Mouse (Mus musculus): ENCODE measurements around the gene Armc12. TPM values are rescaled to one million over a fixed set of nuclear protein-coding genes. Genes with fewer than 3 reads are reported as not detected.
A peak's percentile ranks its signal among the peaks of the same experiment; 100 is the strongest.

Armc12 gene
- polyA plus RNA-seq, 1 experiment from 2014 or later, result not detected

- Histone ChIP-seq H3K9ac (ENCODE audit: low read length) (peak overlapping the region; percentile 38), H3K9me3 (ENCODE audit: control insufficient read depth, low read length) (no peaks in the 10 kb centered on the region), H3K4me1 (replicated peaks; ENCODE audit: control insufficient read depth, insufficient read depth) (peaks cover 11% of the 10 kb centered on the region), H3K27ac (replicated peaks) (no peak overlapping the region), H3K4me3 (ENCODE audit: low read depth, low read length) (no peak overlapping the region), H3K27me3 (ENCODE audit: control insufficient read depth, insufficient read depth, low read length) (no peaks in the 10 kb centered on the region), H3K36me3 (ENCODE audit: control insufficient read depth, insufficient read depth, low read length) (no peaks in the 10 kb centered on the region), H3K4me2 (replicated peaks; ENCODE audit: low read depth) (peak overlapping the region; percentile 39)
- TF ChIP-seq EP300 (optimal IDR thresholded peaks at IDR 0.05) (no peak), CTCF (IDR thresholded peaks at IDR 0.05; ENCODE audit: low read depth) (peak; percentile 99)
- ATAC-seq (ENCODE audit: low FRiP score, low TSS enrichment), result peak; percentile 60; the same call in 1 of the 2 replicates
- peak; percentile 84 for DNase-seq (ENCODE audit: low spot score)
- WGBS, result under 1% methylated on average over 6 of the region's 6 CpGs
Observed at GRCm38 (mm10) chr17:28528043-28528351, 2.6 kb upstream of the Armc12 start.

- Histone ChIP-seq H3K36me3 (ENCODE audit: control insufficient read depth, insufficient read depth, low read length) (no peaks in the 10 kb centered on the region), H3K4me1 (replicated peaks; ENCODE audit: control insufficient read depth, insufficient read depth) (peaks cover 9% of the 10 kb centered on the region), H3K9me3 (ENCODE audit: control insufficient read depth, low read length) (no peaks in the 10 kb centered on the region), H3K27me3 (ENCODE audit: control insufficient read depth, insufficient read depth, low read length) (no peaks in the 10 kb centered on the region), H3K4me3 (ENCODE audit: low read depth, low read length) (no peak overlapping the region), H3K27ac (replicated peaks) (no peak overlapping the region), H3K4me2 (replicated peaks; ENCODE audit: low read depth) (no peak overlapping the region), H3K9ac (ENCODE audit: low read length) (no peak overlapping the region)
- WGBS, result 63% methylated on average over 4 of the region's 4 CpGs
- ATAC-seq (ENCODE audit: low FRiP score, low TSS enrichment) (no peak), DNase-seq (ENCODE audit: low spot score) (no peak)
- TF ChIP-seq CTCF (IDR thresholded peaks at IDR 0.05; ENCODE audit: low read depth) (no peak), EP300 (optimal IDR thresholded peaks at IDR 0.05) (no peak)
Observed at GRCm38 (mm10) chr17:28529116-28529515, 1.5 kb upstream of the Armc12 start.

GRCm38 (mm10) chr17:28531946-28532345, 1.3 kb downstream of the Armc12 start:
- Histone ChIP-seq H3K27ac (replicated peaks) (no peak overlapping the region), H3K4me2 (replicated peaks; ENCODE audit: low read depth) (no peak overlapping the region), H3K4me1 (replicated peaks; ENCODE audit: control insufficient read depth, insufficient read depth) (peaks cover 8% of the 10 kb centered on the region), H3K27me3 (ENCODE audit: control insufficient read depth, insufficient read depth, low read length) (no peaks in the 10 kb centered on the region), H3K36me3 (ENCODE audit: control insufficient read depth, insufficient read depth, low read length) (no peaks in the 10 kb centered on the region), H3K4me3 (ENCODE audit: low read depth, low read length) (no peak overlapping the region), H3K9ac (ENCODE audit: low read length) (no peak overlapping the region), H3K9me3 (ENCODE audit: control insufficient read depth, low read length) (no peaks in the 10 kb centered on the region)
- ATAC-seq (ENCODE audit: low FRiP score, low TSS enrichment) (peak; percentile 41; the same call in 1 of the 2 replicates), DNase-seq (ENCODE audit: low spot score) (peak; percentile 59)
- TF ChIP-seq CTCF (IDR thresholded peaks at IDR 0.05; ENCODE audit: low read depth), result no peak
- TF ChIP-seq EP300 (optimal IDR thresholded peaks at IDR 0.05), result no peak
- whole genome bisulfite sequencing, result 22% methylated on average over 18 of the region's 18 CpGs

DNA sequence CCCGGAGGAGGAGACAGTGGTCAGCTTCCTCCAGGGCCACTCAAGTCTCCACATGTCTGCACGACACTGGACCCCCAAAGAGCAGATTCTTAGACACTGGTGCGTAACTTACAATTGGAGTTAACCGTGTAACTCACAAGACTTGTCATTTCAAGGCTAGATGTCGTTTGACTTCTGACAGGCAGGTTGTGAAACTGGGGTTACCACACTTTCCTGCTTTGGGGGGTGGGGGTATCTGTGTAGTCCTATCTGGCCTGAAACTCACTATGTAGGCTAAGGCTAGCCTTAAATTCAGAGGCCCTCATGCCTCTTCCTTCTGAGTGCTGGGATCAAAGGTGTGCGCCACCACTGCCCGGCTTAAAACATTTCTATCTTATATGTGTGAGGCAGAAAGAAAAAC, 2.0 kb downstream of the Armc12 start:
- no peak overlapping the region for H3K9ac ChIP-seq (ENCODE audit: low read length)
- DNase-seq (ENCODE audit: low spot score) (no peak), ATAC-seq (ENCODE audit: low FRiP score, low TSS enrichment) (no peak)
- TF ChIP-seq CTCF (IDR thresholded peaks at IDR 0.05; ENCODE audit: low read depth) (no peak), EP300 (optimal IDR thresholded peaks at IDR 0.05) (no peak)
- H3K27ac ChIP-seq (replicated peaks), result no peak overlapping the region
- H3K27me3 ChIP-seq (ENCODE audit: control insufficient read depth, insufficient read depth, low read length), result no peaks in the 10 kb centered on the region
- peaks cover 2% of the 10 kb centered on the region for H3K4me1 ChIP-seq (replicated peaks; ENCODE audit: control insufficient read depth, insufficient read depth)
- no peak overlapping the region for H3K4me2 ChIP-seq (replicated peaks; ENCODE audit: low read depth)
- no peaks in the 10 kb centered on the region for H3K9me3 ChIP-seq (ENCODE audit: control insufficient read depth, low read length)
- WGBS, result 85% methylated on average over 7 of the region's 7 CpGs
- H3K4me3 ChIP-seq (ENCODE audit: low read depth, low read length), result no peak overlapping the region
- no peaks in the 10 kb centered on the region for H3K36me3 ChIP-seq (ENCODE audit: control insufficient read depth, insufficient read depth, low read length)

DNA sequence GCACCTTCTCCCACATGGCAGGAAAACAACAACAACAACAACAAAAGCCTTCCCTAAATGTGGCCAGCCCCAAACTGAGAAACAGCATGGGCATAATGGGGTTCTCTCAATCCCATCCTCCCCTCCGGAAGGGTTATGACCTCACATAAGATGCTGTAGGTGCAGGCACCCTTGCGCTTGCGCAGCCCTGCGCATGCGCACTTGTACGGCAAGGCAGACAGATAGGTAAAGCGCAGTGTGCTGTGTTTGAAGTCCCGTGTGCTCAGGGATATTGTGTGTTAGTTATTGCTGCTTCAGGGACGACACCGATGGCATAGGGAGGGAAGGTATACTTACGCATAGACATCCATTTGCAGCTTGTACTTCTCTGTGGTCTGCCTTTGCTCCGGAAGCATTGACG, 2.7 kb downstream of the Armc12 start:
- ATAC-seq (ENCODE audit: low FRiP score, low TSS enrichment), result no peak
- Histone ChIP-seq H3K36me3 (ENCODE audit: control insufficient read depth, insufficient read depth, low read length) (no peaks in the 10 kb centered on the region), H3K4me2 (replicated peaks; ENCODE audit: low read depth) (no peak overlapping the region), H3K4me1 (replicated peaks; ENCODE audit: control insufficient read depth, insufficient read depth) (no peaks in the 10 kb centered on the region), H3K9me3 (ENCODE audit: control insufficient read depth, low read length) (no peaks in the 10 kb centered on the region), H3K27me3 (ENCODE audit: control insufficient read depth, insufficient read depth, low read length) (no peaks in the 10 kb centered on the region), H3K4me3 (ENCODE audit: low read depth, low read length) (no peak overlapping the region), H3K27ac (replicated peaks) (no peak overlapping the region), H3K9ac (ENCODE audit: low read length) (no peak overlapping the region)
- DNase-seq (ENCODE audit: low spot score), result no peak
- WGBS, result 84% methylated on average over 13 of the region's 13 CpGs
- no peak for TF ChIP-seq EP300 (optimal IDR thresholded peaks at IDR 0.05)
- no peak for TF ChIP-seq CTCF (IDR thresholded peaks at IDR 0.05; ENCODE audit: low read depth)

- Histone ChIP-seq H3K9ac (ENCODE audit: low read length) (no peak overlapping the region), H3K36me3 (ENCODE audit: control insufficient read depth, insufficient read depth, low read length) (no peaks in the 10 kb centered on the region), H3K27ac (replicated peaks) (no peak overlapping the region), H3K27me3 (ENCODE audit: control insufficient read depth, insufficient read depth, low read length) (no peaks in the 10 kb centered on the region), H3K4me2 (replicated peaks; ENCODE audit: low read depth) (no peak overlapping the region), H3K4me3 (ENCODE audit: low read depth, low read length) (no peak overlapping the region), H3K4me1 (replicated peaks; ENCODE audit: control insufficient read depth, insufficient read depth) (no peaks in the 10 kb centered on the region), H3K9me3 (ENCODE audit: control insufficient read depth, low read length) (no peaks in the 10 kb centered on the region; the same call in 1 of the 2 replicates)
- WGBS, result 49% methylated on average over 11 of the region's 12 CpGs
- TF ChIP-seq EP300 (optimal IDR thresholded peaks at IDR 0.05) (no peak), CTCF (IDR thresholded peaks at IDR 0.05; ENCODE audit: low read depth) (peak; percentile 27; the same call in 1 of the 2 replicates)
- ATAC-seq (ENCODE audit: low FRiP score, low TSS enrichment), result no peak
- no peak for DNase-seq (ENCODE audit: low spot score)
Observed at GRCm38 (mm10) chr17:28537881-28538280, 7.3 kb downstream of the Armc12 start.

All from stomach, postnatal 0 days (tissue).